Mouse (Mus musculus): ENCODE results near the gene Gm49388.
A peak's percentile ranks its signal among the peaks of the same experiment; 100 is the strongest.

DNA sequence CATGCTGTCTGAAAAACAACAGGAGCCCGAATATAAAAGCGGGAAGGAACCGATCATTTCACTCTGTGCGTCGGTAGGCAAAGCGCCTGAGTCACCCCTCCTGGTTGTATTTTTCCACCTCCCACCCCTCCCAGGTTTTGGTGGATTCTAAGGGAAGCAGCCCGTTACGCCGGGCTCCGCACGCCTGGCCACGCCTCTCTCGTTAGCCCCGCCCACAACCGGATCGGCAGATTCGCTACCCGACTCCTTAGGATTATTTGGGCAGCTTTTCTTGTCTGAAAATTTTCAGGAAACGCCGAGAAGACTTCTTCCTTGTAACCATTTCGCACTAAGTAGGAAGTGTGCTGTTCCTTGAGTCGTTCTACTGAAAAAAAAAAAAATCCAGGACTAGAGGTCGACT lies 9.0 kb upstream of the Gm49388 start, which contains the start of gene Setd1a:
- TF ChIP-seq EP300 (IDR thresholded peaks at IDR 0.05; ENCODE audit: insufficient read depth, low read depth, low read length) = no peak
- TF ChIP-seq CTCF (IDR thresholded peaks at IDR 0.05; ENCODE audit: low read depth, low read length) = no peak
- peak; percentile 54 for TF ChIP-seq POLR2A (IDR thresholded peaks at IDR 0.05; ENCODE audit: insufficient read depth, low read length)
